Mouse (Mus musculus): ENCODE data around the gene Hdac4. TPM values are rescaled to one million over a fixed set of nuclear protein-coding genes. Genes with fewer than 3 reads are reported as not detected.

The Hdac4 gene
- total RNA-seq, 2 experiments from 2014 or later = 97.2 to 106 TPM

DNA sequence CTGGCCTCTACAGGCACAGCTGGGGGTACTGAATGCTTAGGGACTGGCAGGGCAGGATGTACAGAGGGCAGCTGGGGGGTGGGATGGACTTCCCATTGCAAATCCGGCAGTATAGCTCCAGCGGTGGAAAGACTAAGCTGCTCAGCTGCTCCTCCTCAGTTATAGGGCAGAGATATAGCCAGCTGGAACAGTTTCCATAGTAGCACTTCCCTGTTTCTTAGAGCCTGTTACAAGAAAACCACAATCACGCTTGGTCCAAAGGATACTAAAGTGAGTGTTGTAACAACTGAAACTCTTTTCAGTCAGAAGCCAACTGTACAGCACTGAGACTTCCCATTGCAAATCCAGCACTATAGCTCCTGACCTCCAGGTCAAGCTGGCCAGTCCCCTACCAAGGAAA is 161.3 kb downstream of the Hdac4 start:
- TF ChIP-seq CTCF (conservative IDR thresholded peaks at IDR 0.05) = no peak
- DNase-seq (ENCODE audit: low spot score in 2 of 2) = no peak
- Histone ChIP-seq H3K27ac (no peak overlapping the region), H3K4me3 (no peak overlapping the region)

- no peak for DNase-seq (ENCODE audit: low spot score in 2 of 2)
- Histone ChIP-seq H3K27ac (no peak overlapping the region), H3K4me3 (no peak overlapping the region)
- TF ChIP-seq CTCF (conservative IDR thresholded peaks at IDR 0.05) = no peak
Observed at GRCm38 (mm10) chr1:92033463-92033862, 162.0 kb downstream of the Hdac4 start.

- peak overlapping the region; percentile 28; the same call in 1 of the 2 replicates for H3K27ac ChIP-seq
- peak in 1 of 2 experiments; percentile 18 for DNase-seq (ENCODE audit: low spot score in 2 of 2)
Observed at GRCm38 (mm10) chr1:92030541-92030940, 165.0 kb downstream of the Hdac4 start.

DNA sequence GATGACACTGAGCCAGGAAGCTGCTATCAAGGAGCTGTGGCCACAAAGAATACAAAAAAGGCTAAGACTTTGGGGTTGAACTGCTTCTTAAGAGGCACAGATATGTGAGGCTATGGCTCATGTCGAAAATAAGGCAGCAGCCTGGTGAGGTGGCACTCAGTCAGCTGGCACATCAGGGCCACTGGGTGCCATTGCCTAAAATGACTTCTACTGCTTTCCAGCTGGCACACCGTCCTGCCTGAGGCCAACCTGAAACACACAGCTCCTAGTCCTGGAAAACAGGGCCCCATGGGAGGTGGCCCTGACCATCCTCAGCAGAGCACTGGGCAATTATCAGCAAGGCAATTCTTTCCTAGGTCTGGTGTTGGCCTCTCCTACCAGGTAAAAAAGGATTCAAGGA is 167.3 kb downstream of the Hdac4 start:
- Histone ChIP-seq H3K27ac (peak overlapping the region; percentile 23; the same call in 1 of the 2 replicates), H3K4me3 (no peak overlapping the region)
- no peak for DNase-seq (ENCODE audit: low spot score in 2 of 2)
- TF ChIP-seq CTCF (conservative IDR thresholded peaks at IDR 0.05) = no peak

More at GRCm38 (mm10) chr1:92030541-92030940, 165.0 kb downstream of the Hdac4 start:
- 0 out of 2 replicates have a peak, but pooled peaks have one; percentile 9 for TF ChIP-seq CTCF (conservative IDR thresholded peaks at IDR 0.05)
- no peak overlapping the region for H3K4me3 ChIP-seq

- Histone ChIP-seq H3K27ac (no peak overlapping the region), H3K4me3 (no peak overlapping the region)
- TF ChIP-seq CTCF (conservative IDR thresholded peaks at IDR 0.05) = no peak
- no peak for DNase-seq (ENCODE audit: low spot score in 2 of 2)
Observed at GRCm38 (mm10) chr1:92026351-92026750, 169.1 kb downstream of the Hdac4 start.

DNA sequence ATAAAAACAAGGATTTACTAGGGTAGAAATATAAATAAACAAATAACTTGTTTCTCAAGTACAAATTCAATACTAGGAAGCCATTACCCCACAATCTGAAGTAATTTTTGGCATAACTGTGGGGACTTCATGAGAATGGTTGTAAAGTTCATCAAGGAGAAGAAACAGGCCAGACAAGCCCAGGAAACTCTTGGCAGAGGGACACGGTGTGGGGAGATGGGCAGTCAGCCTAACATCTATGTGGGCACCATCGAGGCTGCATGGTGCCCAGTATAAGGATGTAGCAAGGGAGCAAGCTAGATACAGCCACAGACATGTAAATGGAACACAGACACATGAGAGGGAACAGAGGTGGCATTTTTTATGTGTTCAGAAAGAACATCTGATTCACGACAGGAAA is 171.6 kb downstream of the Hdac4 start:
- no peak for TF ChIP-seq CTCF (conservative IDR thresholded peaks at IDR 0.05)
- DNase-seq (ENCODE audit: low spot score in 2 of 2) = no peak
- H3K4me3 ChIP-seq = no peak overlapping the region
- H3K27ac ChIP-seq = no peak overlapping the region

GRCm38 (mm10) chr1:92022009-92022408 is 173.5 kb downstream of the Hdac4 start:
- TF ChIP-seq CTCF (conservative IDR thresholded peaks at IDR 0.05) = no peak
- Histone ChIP-seq H3K27ac (no peak overlapping the region), H3K4me3 (no peak overlapping the region)
- no peak for DNase-seq (ENCODE audit: low spot score in 2 of 2)

DNA sequence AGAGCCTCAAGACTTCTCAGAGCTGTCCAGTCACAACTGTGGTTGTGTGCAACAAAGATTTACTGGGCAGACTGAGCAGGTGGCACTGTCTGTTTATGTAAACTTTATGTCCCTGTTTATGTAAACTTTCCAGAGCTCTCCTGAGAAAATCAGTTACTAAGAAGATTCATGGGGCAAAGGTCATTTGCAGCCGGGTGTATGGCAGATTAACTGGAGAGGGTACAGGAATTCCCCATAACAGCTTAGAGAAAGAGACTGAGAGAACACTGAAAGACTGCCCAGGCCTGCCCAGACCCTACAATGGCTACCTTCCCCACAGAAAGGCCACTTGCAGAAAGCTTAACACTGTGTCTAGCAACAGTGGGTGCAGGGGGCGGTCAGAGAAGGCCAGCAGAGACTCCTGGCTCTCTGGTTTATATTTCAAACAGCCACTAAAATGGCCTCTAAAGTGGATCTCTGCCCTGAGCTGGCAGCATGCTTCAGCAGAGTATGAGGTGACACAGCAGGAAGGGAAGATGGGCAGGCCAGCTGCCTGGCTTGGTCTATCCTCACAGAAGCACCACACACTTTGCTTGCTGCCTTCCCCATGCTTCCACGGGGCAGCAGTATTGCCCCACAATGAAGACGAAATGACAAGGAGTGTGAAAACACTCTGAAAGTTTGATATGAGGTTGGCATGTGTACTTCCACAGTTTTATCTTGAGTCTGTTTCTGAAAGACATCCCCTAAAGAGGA is 179.4 kb downstream of the Hdac4 start:
- DNase-seq (ENCODE audit: low spot score in 2 of 2) = no peak
- Histone ChIP-seq H3K4me3 (no peak overlapping the region), H3K27ac (no peak overlapping the region)
- TF ChIP-seq CTCF (conservative IDR thresholded peaks at IDR 0.05) = peak; percentile 49

- Histone ChIP-seq H3K27ac (no peak overlapping the region), H3K4me3 (no peak overlapping the region)
- no peak for TF ChIP-seq CTCF (conservative IDR thresholded peaks at IDR 0.05)
- DNase-seq (ENCODE audit: low spot score in 2 of 2) = peak in 1 of 2 experiments; percentile 35
Observed at GRCm38 (mm10) chr1:92015252-92015651, 180.2 kb downstream of the Hdac4 start.

DNA sequence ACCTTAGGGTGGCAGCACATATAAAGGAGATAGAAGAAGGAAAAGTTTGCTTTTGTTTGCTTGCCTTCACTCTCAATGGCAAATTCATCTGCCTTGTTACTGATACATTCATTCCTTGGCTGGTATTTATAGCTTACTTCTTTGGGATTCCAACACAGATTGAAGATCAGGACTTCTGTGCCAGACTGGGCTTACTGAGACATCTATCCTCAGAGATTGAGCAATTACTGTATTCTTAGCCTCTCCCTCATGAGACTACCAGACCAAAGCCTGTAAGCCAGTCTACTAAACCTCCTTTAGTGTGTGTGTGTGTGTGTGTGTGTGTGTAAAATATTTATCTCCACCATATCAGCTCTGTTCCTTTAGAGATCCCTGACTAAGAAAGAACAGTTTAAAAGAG is 181.0 kb downstream of the Hdac4 start:
- TF ChIP-seq CTCF (conservative IDR thresholded peaks at IDR 0.05) = no peak
- no peak for DNase-seq (ENCODE audit: low spot score in 2 of 2)
- Histone ChIP-seq H3K4me3 (no peak overlapping the region), H3K27ac (no peak overlapping the region)

DNA sequence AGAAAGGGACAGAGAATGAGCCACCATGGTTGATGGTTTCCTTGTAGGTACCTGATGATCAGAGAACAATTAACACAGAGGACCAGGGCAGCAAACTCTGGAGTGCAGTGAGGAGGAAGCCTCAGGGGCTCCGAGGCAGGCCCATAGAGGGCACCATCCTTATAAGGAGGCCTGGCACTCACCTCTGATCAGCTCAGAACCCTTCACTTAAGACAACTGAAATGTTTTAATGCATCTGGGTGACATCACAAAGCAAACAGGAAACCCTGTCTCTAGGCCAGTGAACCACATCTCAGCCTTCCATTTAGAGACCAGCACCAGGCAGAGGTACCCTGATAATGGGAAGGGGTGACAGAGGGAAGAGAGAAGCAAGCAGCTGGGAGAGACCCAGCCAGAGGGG is 188.8 kb downstream of the Hdac4 start:
- Histone ChIP-seq H3K4me3 (no peak overlapping the region), H3K27ac (no peak overlapping the region)
- DNase-seq (ENCODE audit: low spot score in 2 of 2) = no peak
- peak; percentile 47 for TF ChIP-seq CTCF (conservative IDR thresholded peaks at IDR 0.05)

DNA sequence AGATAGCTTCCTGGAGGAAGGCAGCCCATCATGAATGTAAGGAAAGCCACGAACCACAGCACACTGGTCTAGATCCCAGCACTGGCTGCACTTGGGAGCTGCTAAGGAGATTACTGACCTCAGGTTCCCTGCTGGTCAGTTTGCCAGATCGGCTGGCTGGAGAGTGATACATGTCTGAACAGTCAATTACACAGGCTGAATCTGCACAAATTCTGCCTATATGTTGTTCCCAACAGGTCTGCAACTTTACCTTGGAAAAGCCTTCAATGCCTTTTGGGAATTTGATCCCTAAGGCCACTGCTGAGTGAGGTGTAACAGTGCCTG is 189.9 kb downstream of the Hdac4 start:
- TF ChIP-seq CTCF (conservative IDR thresholded peaks at IDR 0.05) = no peak
- no peak for DNase-seq (ENCODE audit: low spot score in 2 of 2)
- Histone ChIP-seq H3K27ac (no peak overlapping the region), H3K4me3 (no peak overlapping the region)

- DNase-seq (ENCODE audit: low spot score in 2 of 2) = no peak
- no peak for TF ChIP-seq CTCF (conservative IDR thresholded peaks at IDR 0.05)
- no peak overlapping the region for H3K27ac ChIP-seq
- no peak overlapping the region for H3K4me3 ChIP-seq
Observed at GRCm38 (mm10) chr1:92004906-92005616, 190.4 kb downstream of the Hdac4 start.

DNA sequence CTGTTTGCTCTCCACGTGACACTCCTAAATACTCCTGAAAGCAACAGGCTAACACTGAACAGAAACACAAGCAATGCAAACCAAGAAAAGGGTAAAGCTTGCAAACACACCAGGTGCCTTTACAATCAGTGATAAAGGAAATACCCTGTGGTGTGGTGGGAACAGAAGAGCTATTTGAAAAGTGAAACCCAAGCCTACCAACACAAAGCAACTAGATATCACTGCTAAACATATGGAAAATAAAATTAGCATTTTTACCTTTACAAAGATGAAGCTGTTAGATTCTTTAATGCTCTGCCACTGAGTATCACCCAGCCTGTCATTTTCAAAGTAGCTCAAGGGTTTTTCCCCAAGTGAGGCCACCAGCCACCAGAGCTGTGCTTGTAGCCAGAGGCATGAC is 191.4 kb downstream of the Hdac4 start:
- no peak for DNase-seq (ENCODE audit: low spot score in 2 of 2)
- Histone ChIP-seq H3K27ac (no peak overlapping the region), H3K4me3 (no peak overlapping the region)
- TF ChIP-seq CTCF (conservative IDR thresholded peaks at IDR 0.05) = no peak

All from layer of hippocampus, adult 2 months (tissue).